Mouse (Mus musculus) limb, embryonic 11.5 days (tissue): ENCODE measurements at regions not wholly inside any gene's neighbourhood (a gene's known extent, or its start where the extent isn't known, plus 50 kb on each side); places are given as distances from the start of the nearest gene placed in this dataset.
"Not testable (repeated sequence)": the region's sequence is repeated elsewhere in the genome, so short reads cannot be mapped to it uniquely, and the experiment has no call there.

Experiments
- ATAC-seq: fragments of 200-750 bp; cut with Nextera tagmentation; 2 replicates; pipeline ENCODE4 v1.8.0; 2017; ENCODE audit warnings: low read depth; ENCODE audit not compliant: insufficient number of reproducible peaks, low FRiP score, low TSS enrichment
- DNase-seq: peaks from one replicate; pipeline ENCODE4 v3.0.0-alpha.2; 2015; ENCODE audit warnings: low spot score
- H3K27ac ChIP-seq: fragments of 300-500 bp; sonication (generic); replicated peaks from 2 replicates; pipeline ENCODE4 v1.5.1; 2014; ENCODE audit warnings: low read depth, mild to moderate bottlenecking, low read length
- H3K27me3 ChIP-seq: fragments of 300-500 bp; sonication (generic); 2 replicates; pipeline ENCODE4 v1.6.1; 2014; ENCODE audit warnings: mild to moderate bottlenecking, low read length, mixed read lengths; ENCODE audit not compliant: control insufficient read depth, insufficient read depth
- H3K36me3 ChIP-seq: fragments of 300-500 bp; sonication (generic); 2 replicates; pipeline ENCODE4 v1.6.1; 2014; ENCODE audit warnings: mild to moderate bottlenecking, low read length, moderate library complexity, mixed read lengths; ENCODE audit not compliant: control insufficient read depth, insufficient read depth
- H3K4me1 ChIP-seq: fragments of 300-500 bp; sonication (generic); 2 replicates; pipeline ENCODE4 v1.6.1; 2014; ENCODE audit warnings: low read length, mixed read lengths; ENCODE audit not compliant: control insufficient read depth, insufficient read depth
- H3K4me2 ChIP-seq: fragments of 300-500 bp; sonication (generic); 2 replicates; pipeline ENCODE4 v1.6.1; 2014; ENCODE audit warnings: low read depth, mild to moderate bottlenecking, moderate library complexity; ENCODE audit not compliant: severe bottlenecking
- H3K4me3 ChIP-seq: fragments of 300-500 bp; sonication (generic); 2 replicates; pipeline ENCODE4 v1.5.1; 2014; ENCODE audit warnings: low read depth, low read length
- H3K9ac ChIP-seq: fragments of 300-500 bp; sonication (generic); 2 replicates; pipeline ENCODE4 v1.6.1; 2014; ENCODE audit warnings: mild to moderate bottlenecking, low read length
- H3K9me3 ChIP-seq: fragments of 300-500 bp; sonication (generic); 2 replicates; pipeline ENCODE4 v1.6.1; 2016; ENCODE audit warnings: low read length; ENCODE audit not compliant: control insufficient read depth
- WGBS: fragments of 180-500 bp; shearing (Covaris S2); extraction: QIAGEN DNeasy Blood & Tissue Kit; methylation state at CpG from one replicate; pipeline ENCODE4 v1.1.7; 2014; 5-methylcytosine and 5-hydroxymethylcytosine counted together

DNA sequence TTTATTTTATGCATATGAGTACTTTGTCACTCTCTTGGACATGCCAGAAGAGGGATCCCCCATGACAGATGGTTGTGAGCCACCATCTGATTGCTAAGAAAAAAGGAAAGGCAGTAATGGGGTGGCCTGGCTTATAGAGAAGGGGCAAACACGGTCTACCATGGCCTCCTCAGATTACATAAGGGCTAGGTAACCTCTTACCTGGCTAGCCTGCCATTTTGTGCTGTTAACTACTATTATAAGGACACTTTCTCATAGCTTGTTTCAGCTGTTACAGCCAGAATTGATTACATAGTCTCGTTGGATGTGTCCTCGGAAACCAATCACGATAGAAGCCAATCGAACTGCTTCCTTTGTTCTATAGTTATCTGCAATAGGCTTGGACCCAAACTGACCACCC is 60.9 kb upstream of the Gm14496 start:
- DNase-seq (no peak), ATAC-seq (peak; percentile 72; the same call in 1 of the 2 replicates)
- Histone ChIP-seq H3K27me3 (no peaks in the 10 kb centered on the region), H3K36me3 (no peaks in the 10 kb centered on the region), H3K4me2 (no peak overlapping the region), H3K9me3 (no peaks in the 10 kb centered on the region), H3K9ac (no peak overlapping the region), H3K4me1 (no peaks in the 10 kb centered on the region), H3K27ac (no peak overlapping the region), H3K4me3 (no peak overlapping the region)
- WGBS, result 85% methylated on average over 5 of the region's 5 CpGs

DNA sequence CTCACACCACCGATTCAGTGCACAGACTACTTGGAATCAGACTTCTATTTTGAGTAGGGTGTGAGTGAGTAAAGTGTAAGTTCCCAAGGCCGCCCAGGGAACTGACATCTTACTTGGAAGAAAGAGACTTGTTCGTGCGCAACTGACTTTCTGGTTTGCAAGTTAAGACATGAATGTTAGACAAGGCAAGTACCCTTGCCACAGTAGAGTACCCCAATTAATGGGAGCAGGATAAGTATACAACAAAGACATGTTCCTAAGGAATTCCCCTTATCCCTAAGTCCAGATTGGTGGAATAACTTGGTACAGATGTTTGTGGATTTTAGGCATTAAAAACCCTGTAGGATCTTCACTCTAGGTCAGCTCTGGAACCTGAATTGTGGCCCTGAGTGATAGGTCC is 60.4 kb upstream of the Gm14496 start:
- not testable (repeated sequence) for H3K36me3 ChIP-seq, H3K9me3 ChIP-seq, H3K27ac ChIP-seq, H3K9ac ChIP-seq, H3K4me1 ChIP-seq, H3K4me3 ChIP-seq, H3K4me2 ChIP-seq, ATAC-seq, H3K27me3 ChIP-seq, DNase-seq
- 90% methylated on average over 4 of the region's 4 CpGs for WGBS

DNA sequence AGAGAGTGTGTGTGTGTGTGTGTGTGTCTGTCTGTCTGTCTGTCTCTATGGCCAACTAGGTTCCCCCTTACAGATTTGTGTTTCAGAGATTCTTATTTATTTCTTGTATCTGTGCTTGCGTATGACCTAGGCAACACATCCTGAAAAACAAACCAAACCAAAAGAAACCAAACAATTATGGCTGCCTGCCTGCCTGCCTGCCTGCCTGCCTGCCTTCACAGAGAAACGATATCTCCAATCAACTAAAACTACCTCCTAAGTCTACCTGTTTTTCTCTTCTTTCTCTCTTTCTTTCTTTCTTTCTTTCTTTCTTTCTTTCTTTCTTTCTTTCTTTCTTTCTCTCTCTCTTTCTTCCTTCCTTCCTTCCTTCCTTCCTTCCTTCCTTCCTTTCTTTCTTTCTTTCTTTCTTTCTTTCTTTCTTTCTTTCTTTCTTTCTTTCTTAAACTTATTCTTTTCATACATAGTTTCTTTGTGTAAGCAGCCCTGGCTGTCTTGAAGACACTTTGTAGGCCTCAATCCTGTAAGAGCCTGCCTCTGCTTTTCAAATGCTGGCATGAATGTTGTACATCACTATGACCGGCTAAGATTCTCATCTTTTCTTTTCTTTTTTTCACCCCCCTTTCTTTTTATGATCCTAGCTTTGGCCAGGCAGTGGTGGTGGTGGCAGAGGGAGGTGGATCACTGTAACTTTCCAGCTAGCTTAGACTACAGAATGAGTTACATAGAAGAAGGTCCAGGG is 59.7 kb upstream of the Gm14496 start:
- not testable (repeated sequence) for H3K36me3 ChIP-seq, H3K9ac ChIP-seq, H3K4me1 ChIP-seq, H3K27ac ChIP-seq, H3K4me3 ChIP-seq, H3K9me3 ChIP-seq, H3K27me3 ChIP-seq, H3K4me2 ChIP-seq
- ATAC-seq, result peak; percentile 77; the same call in 1 of the 2 replicates
- WGBS, result 78% methylated on average over 3 of the region's 3 CpGs
- peak; percentile 74 for DNase-seq

DNA sequence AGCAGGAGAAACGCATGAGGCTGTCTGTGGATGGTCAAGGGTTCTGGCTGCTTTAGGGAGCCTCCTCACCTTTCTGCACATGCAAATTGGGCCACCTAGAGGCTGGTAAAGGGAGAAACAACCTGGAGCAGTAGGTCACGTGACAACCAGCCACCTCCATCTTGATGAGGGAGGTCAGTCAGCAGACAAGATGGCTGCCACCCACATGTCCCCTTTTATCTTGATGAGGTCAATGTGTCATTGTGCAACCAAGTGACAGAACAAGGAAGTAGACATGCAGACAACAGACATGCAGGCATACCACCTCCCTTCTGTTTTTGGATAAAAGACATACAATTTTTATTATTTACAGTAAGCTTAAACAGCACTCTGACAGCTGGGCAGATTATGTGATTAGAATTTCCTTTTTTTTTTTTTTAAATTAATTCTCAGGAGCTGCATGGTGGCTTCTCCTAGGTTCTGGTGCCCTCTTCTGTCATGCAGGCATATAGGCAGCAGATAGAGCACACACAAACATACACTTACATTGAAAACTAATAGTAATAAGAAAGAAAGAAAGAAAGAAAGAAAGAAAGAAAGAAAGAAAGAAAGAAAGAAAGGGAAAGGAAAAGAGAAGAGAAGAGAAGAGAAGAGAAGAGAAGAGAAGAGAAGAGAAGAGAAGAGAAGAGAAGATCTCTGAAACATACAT is 58.9 kb upstream of the Gm14496 start:
- Histone ChIP-seq H3K4me1 (no peaks in the 10 kb centered on the region), H3K27me3 (no peaks in the 10 kb centered on the region), H3K4me3 (no peak overlapping the region), H3K27ac (no peak overlapping the region), H3K9me3 (no peaks in the 10 kb centered on the region), H3K4me2 (no peak overlapping the region), H3K9ac (no peak overlapping the region), H3K36me3 (no peaks in the 10 kb centered on the region)
- ATAC-seq (no peak), DNase-seq (peak; percentile 28)
- WGBS, result 84% methylated on average over 2 of the region's 2 CpGs
